Mouse (Mus musculus) liver, embryonic 14.5 days (tissue): Measurements from ENCODE around the gene Dnajb1. TPM values are rescaled to one million over a fixed set of nuclear protein-coding genes. Genes with fewer than 3 reads are reported as not detected.

Experiments used
- ATAC-seq: fragments of 200-750 bp; cut with Nextera tagmentation; 2 replicates; pipeline ENCODE4 v1.8.0; 2017; ENCODE audit warnings: moderate number of reproducible peaks, mild to moderate bottlenecking, moderate library complexity; ENCODE audit not compliant: insufficient read depth
- DNase-seq, 3 experiments: peaks; one replicate each; pipeline ENCODE4 v3.0.0-alpha.2; 2012 to 2013; ENCODE audit warnings: low read depth in 3 of 3, low spot score in 3 of 3
- H3K27ac ChIP-seq: fragments of 300-500 bp; sonication (generic); 2 replicates; pipeline ENCODE4 v1.5.1; 2014; ENCODE audit warnings: moderate library complexity, mild to moderate bottlenecking, control low read depth, inconsistent platforms
- H3K27me3 ChIP-seq: fragments of 300-500 bp; sonication (generic); 2 replicates; pipeline ENCODE4 v1.6.1; 2014; ENCODE audit warnings: mild to moderate bottlenecking, low read length, moderate library complexity; ENCODE audit not compliant: control insufficient read depth, insufficient read depth
- H3K36me3 ChIP-seq: fragments of 300-500 bp; sonication (generic); replicated peaks from 2 replicates; pipeline ENCODE4 v1.6.1; 2014; ENCODE audit warnings: low read depth; ENCODE audit not compliant: control insufficient read depth, insufficient read depth
- H3K4me1 ChIP-seq, 2 experiments: fragments of 200-500 bp in 1 of 2; fragments of 300-500 bp in 1 of 2; sonication (generic) in 1 of 2; replicated peaks; 2 replicates each; pipeline ENCODE4 v1.6.1; 2012 to 2014; ENCODE audit warnings: antibody characterized with exemption in 1 of 2, inconsistent platforms in 1 of 2, low read length in 1 of 2; ENCODE audit not compliant: control insufficient read depth in 2 of 2, insufficient read depth in 2 of 2
- H3K4me2 ChIP-seq: fragments of 300-500 bp; sonication (generic); 2 replicates; pipeline ENCODE4 v1.6.1; 2014; ENCODE audit warnings: low read depth, mild to moderate bottlenecking, control low read depth, moderate library complexity
- H3K4me3 ChIP-seq, 2 experiments: fragments of 200-500 bp in 1 of 2; fragments of 300-500 bp in 1 of 2; sonication (generic) in 1 of 2; 2 replicates each; pipeline ENCODE4 v1.5.1; 2012 to 2014; ENCODE audit warnings: low read depth in 2 of 2, low read length in 2 of 2, mild to moderate bottlenecking in 2 of 2, control low read depth in 1 of 2, inconsistent platforms in 1 of 2, moderate library complexity in 1 of 2; ENCODE audit not compliant: insufficient read depth in 1 of 2
- H3K9ac ChIP-seq: fragments of 300-500 bp; sonication (generic); replicated peaks from 2 replicates; pipeline ENCODE4 v1.6.1; 2014; ENCODE audit warnings: mild to moderate bottlenecking, control low read depth, moderate library complexity
- H3K9me3 ChIP-seq: fragments of 300-500 bp; sonication (generic); 2 replicates; pipeline ENCODE4 v1.6.1; 2016; ENCODE audit warnings: low read length, mixed read lengths; ENCODE audit not compliant: control insufficient read depth
- CTCF ChIP-seq: IDR thresholded peaks from 2 replicates; pipeline ENCODE4 v1.5.1; 2016; ENCODE audit warnings: antibody characterized with exemption, low read depth, control low read depth
- EP300 ChIP-seq: IDR thresholded peaks from 2 replicates; pipeline ENCODE4 v1.6.1; 2016; ENCODE audit warnings: antibody characterized with exemption, low read depth
- WGBS: fragments of 180-500 bp; shearing (Covaris S2); extraction: QIAGEN DNeasy Blood & Tissue Kit; methylation state at CpG from one replicate; pipeline ENCODE4 v1.1.7; 2014; ENCODE audit not compliant: insufficient replicate concordance; 5-methylcytosine and 5-hydroxymethylcytosine counted together
- polyA plus RNA-seq, 2 experiments: library from polyadenylated mRNA; depleted of rRNA in 1 of 2; stranded (reverse) in 1 of 2; unstranded in 1 of 2; fragments of >200 nt; fragmentation: Nextera tagmentation in 1 of 2; extraction: Ambion mirVana in 1 of 2; gene quantifications; 2 replicates each; pipeline versions ENCODE4 v1.2.1 to v1.2.3; 2012 to 2014

The Dnajb1 gene
- polyA plus RNA-seq, 2 experiments = 32.7 to 37.8 TPM

DNA sequence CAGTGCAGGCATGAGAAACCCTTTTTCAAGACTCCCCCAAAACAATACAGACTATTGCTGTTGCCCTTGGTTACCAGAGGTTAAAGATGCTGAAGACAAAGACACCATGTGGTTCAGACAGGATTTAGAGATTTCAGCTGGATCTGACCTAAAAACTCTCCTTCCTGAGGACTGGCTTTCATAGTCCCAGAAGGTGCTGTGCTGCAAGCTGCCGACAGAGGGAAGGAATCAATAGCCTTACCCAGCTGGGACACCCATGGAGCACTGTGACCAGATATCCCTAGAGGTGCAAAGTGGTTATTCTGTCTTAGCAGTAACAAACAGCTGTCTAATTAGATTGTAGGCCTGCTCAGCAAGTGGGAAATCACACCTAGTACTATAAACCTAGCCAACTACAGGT is 9.8 kb upstream of the Dnajb1 start:
- no peak overlapping the region for H3K9ac ChIP-seq
- H3K9me3 ChIP-seq = no peaks in the 10 kb centered on the region
- H3K27me3 ChIP-seq = no peaks in the 10 kb centered on the region
- ATAC-seq (no peak), DNase-seq (no peak)
- H3K4me3 ChIP-seq = no peak overlapping the region
- H3K4me1 ChIP-seq = peaks cover 42 to 55% of the 10 kb centered on the region in 2 experiments
- no peak overlapping the region for H3K27ac ChIP-seq
- TF ChIP-seq CTCF = peak; percentile 60
- no peak for TF ChIP-seq EP300
- WGBS = 33% methylated on average over 1 of the region's 1 CpGs
- no peak overlapping the region for H3K4me2 ChIP-seq
- no peaks in the 10 kb centered on the region for H3K36me3 ChIP-seq

DNA sequence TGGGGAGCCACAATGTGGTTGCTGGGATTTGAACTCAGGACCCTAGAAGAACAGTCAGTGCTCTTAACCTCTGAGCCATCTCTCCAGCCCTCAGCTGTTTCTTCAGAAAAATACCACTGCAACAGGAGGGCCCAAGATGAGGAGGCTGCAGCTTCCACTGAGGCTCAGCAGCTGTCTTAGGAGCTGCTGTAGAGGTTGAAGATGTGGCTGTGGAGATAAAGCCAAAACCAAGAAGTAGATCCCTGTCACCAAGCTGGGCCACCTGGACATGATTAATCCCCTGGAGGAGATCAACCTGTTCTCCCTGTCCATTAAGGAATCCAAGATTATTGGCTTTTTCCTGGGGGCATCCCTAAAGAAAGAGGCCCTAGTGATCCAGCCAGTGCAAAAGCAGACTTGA is 8.2 kb upstream of the Dnajb1 start:
- peak overlapping the region; percentile 97 for H3K27ac ChIP-seq
- peak overlapping the region; percentile 61 for H3K9ac ChIP-seq

DNA sequence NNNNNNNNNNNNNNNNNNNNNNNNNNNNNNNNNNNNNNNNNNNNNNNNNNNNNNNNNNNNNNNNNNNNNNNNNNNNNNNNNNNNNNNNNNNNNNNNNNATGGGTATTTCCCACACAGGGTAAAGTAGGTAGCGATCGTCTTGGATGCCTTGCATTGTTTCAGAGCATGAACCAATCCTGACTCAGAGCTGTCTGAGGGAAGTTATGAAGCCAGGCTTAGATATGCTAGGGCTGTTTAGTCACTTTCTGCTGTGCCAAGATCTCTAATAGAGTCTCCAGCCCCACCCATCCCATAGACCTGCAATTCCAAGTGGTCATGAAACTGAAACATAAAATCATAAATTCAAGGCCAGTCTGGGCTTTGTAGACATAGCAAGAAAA is 5.4 kb upstream of the Dnajb1 start:
- Histone ChIP-seq H3K9ac (no peak overlapping the region; the same call in 1 of the 2 replicates), H3K27ac (peak overlapping the region; percentile 85), H3K27me3 (no peaks in the 10 kb centered on the region), H3K4me3 (no peak overlapping the region), H3K36me3 (no peaks in the 10 kb centered on the region), H3K4me1 (peaks cover 47 to 57% of the 10 kb centered on the region in 2 experiments), H3K9me3 (no peaks in the 10 kb centered on the region), H3K4me2 (no peak overlapping the region)
- ATAC-seq = no peak
- TF ChIP-seq CTCF = no peak
- TF ChIP-seq EP300 = no peak
- no peak for DNase-seq
- WGBS = 75% methylated on average over 2 of the region's 2 CpGs

More for the DNA sequence above, 8.2 kb upstream of the Dnajb1 start:
- Histone ChIP-seq H3K27me3 (no peaks in the 10 kb centered on the region), H3K4me3 (peak overlapping the region; percentile 6 to 7; a peak in 3 of 4 replicates), H3K4me2 (peak overlapping the region; percentile 65), H3K9me3 (no peaks in the 10 kb centered on the region), H3K4me1 (peaks cover 40 to 52% of the 10 kb centered on the region in 2 experiments), H3K36me3 (no peaks in the 10 kb centered on the region)
- ATAC-seq (peak; percentile 56), DNase-seq (no peak)
- no peak for TF ChIP-seq CTCF
- TF ChIP-seq EP300 = no peak

DNA sequence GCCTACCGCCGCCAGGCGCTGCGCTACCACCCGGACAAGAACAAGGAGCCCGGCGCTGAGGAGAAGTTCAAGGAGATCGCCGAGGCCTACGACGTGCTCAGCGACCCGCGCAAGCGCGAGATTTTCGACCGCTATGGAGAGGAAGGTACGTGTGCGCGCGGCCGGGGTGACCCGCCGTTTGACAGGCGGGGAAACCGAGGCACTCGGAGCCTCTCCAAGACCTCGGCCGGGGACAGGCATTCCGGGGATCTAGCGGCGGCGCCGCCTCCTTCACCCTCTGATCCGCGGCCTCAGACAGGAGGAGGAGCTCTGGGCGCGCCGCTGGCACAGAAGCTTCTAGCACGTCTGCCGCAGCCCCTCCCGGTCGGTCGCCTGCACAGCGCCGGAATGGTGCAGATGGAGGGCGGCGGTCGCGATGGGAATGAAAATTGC is 421 bp downstream of the Dnajb1 start:
- H3K4me2 ChIP-seq = peak overlapping the region; percentile 92
- H3K9ac ChIP-seq = peak overlapping the region; percentile 92
- ATAC-seq (peak; percentile 75), DNase-seq (peak in 2 of 3 experiments; percentile 71 to 76)
- no peaks in the 10 kb centered on the region for H3K9me3 ChIP-seq
- WGBS = under 1% methylated on average over 51 of the region's 51 CpGs
- TF ChIP-seq CTCF (peak; percentile 49), EP300 (no peak)
- H3K36me3 ChIP-seq = peaks cover 40% of the 10 kb centered on the region
- no peaks in the 10 kb centered on the region for H3K27me3 ChIP-seq
- peak overlapping the region; percentile 94 for H3K27ac ChIP-seq
- H3K4me1 ChIP-seq = peaks cover 13 to 19% of the 10 kb centered on the region in 2 experiments
- peak overlapping the region; percentile 88 to 99 for H3K4me3 ChIP-seq

DNA sequence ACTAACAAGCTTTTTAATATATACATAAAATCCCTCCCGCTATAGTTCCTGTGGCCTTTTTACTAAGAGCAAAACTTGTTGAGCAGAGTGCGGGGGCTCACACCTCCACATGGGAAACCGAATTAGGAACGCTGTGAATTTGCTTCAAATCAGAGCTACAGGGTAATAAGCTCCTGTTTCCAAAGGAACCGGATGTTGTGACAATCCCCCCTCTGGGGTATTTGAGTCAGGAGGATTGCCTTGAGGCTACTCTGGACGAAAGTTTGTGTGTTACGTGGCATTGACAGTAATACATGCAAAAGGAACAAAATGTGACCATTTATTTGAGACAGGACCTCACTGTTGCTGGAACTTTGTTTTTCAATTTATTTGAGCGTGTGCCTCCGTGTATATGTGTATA is 1.1 kb downstream of the Dnajb1 start:
- Histone ChIP-seq H3K4me2 (peak overlapping the region; percentile 92), H3K27me3 (no peaks in the 10 kb centered on the region), H3K36me3 (peaks cover 46% of the 10 kb centered on the region), H3K9me3 (no peaks in the 10 kb centered on the region), H3K4me3 (peak overlapping the region; percentile 88 to 99), H3K27ac (peak overlapping the region; percentile 94), H3K9ac (peak overlapping the region; percentile 92), H3K4me1 (peaks cover 13 to 19% of the 10 kb centered on the region in 2 experiments)
- no peak for DNase-seq
- no peak for ATAC-seq
- WGBS = 15% methylated on average over 9 of the region's 9 CpGs
- TF ChIP-seq CTCF (no peak), EP300 (no peak)
